Mouse (Mus musculus) spleen, postnatal 36 days (tissue): ENCODE measurements around the gene Fxyd4.
A peak's percentile ranks its signal among the peaks of the same experiment; 100 is the strongest.

Source experiments
- DNase-seq, 2 experiments: peaks; one replicate each; pipeline ENCODE4 v3.0.0; 2022; ENCODE audit warnings: low spot score in 2 of 2, mixed read lengths in 1 of 2

The Fxyd4 gene

GRCm38 (mm10) chr6:117917576-117917975, 19.9 kb downstream of the Fxyd4 start:
- DNase-seq: peak; percentile 60 to 64

GRCm38 (mm10) chr6:117916737-117917426, 20.6 kb downstream of the Fxyd4 start:
- DNase-seq: peak; percentile 93 to 95

- DNase-seq: no peak
Observed at GRCm38 (mm10) chr6:117916205-117916736, 21.2 kb downstream of the Fxyd4 start.

- DNase-seq: no peak
Observed at GRCm38 (mm10) chr6:117914541-117914940, 23.0 kb downstream of the Fxyd4 start.

GRCm38 (mm10) chr6:117910120-117910661, 27.3 kb downstream of the Fxyd4 start:
- no peak for DNase-seq

GRCm38 (mm10) chr6:117908424-117908900, 29.0 kb downstream of the Fxyd4 start:
- no peak for DNase-seq

GRCm38 (mm10) chr6:117907979-117908355, 29.5 kb downstream of the Fxyd4 start:
- no peak for DNase-seq

- peak; percentile 91 for DNase-seq
Observed at GRCm38 (mm10) chr6:117907301-117907978, 30.1 kb downstream of the Fxyd4 start.

- DNase-seq: peak; percentile 98
Observed at GRCm38 (mm10) chr6:117906590-117907271, 30.8 kb downstream of the Fxyd4 start.

GRCm38 (mm10) chr6:117906015-117906531, 31.4 kb downstream of the Fxyd4 start:
- DNase-seq: peak in 1 of 2 experiments; percentile 52

GRCm38 (mm10) chr6:117905260-117905930, 32.1 kb downstream of the Fxyd4 start:
- no peak for DNase-seq

- no peak for DNase-seq
Observed at GRCm38 (mm10) chr6:117903836-117904235, 33.7 kb downstream of the Fxyd4 start.

- no peak for DNase-seq
Observed at GRCm38 (mm10) chr6:117902556-117902955, 34.9 kb downstream of the Fxyd4 start.

GRCm38 (mm10) chr6:117901510-117902402, 35.7 kb downstream of the Fxyd4 start:
- no peak for DNase-seq

GRCm38 (mm10) chr6:117900126-117901080, 37.1 kb downstream of the Fxyd4 start, which contains the start of gene Hnrnpf:
TSS of gene Hnrnpf (plus strand) at chr6:117900324.
- DNase-seq: peak; percentile 87 to 89

- no peak for DNase-seq
Observed at GRCm38 (mm10) chr6:117897800-117898199, 39.7 kb downstream of the Fxyd4 start.

- DNase-seq: no peak
Observed at GRCm38 (mm10) chr6:117893435-117893834, 44.1 kb downstream of the Fxyd4 start.

- no peak for DNase-seq
Observed at GRCm38 (mm10) chr6:117892386-117892785, 45.1 kb downstream of the Fxyd4 start.
